In genomic region chr1:61552577-61553517, GRCm38 (mm10) we compare ENCODE assay signal across 9 mouse cellular contexts.
DNase-seq lines count a peak whose midpoint lies in the region; ATAC-seq and TF ChIP-seq lines count a peak whose summit lies in the region.
"Had no signal": no experiment of that assay in that cellular context is flagged by ENCODE, and none has a peak within 500 bp of the region (broad histone marks: within the 10 kb centered on the region; RNA-seq: fewer than 3 reads in every experiment).

No protein-coding gene starts in this region.

- intact Hi-C loops in gastrocnemius, adult 2 months (cut with DNase I), result no loop called here

- no peak overlapping the region for H3K27ac ChIP-seq in gastrocnemius, adult 2 months
- H3K27ac ChIP-seq in midbrain, postnatal 0 days (ENCODE audit: low read depth, low read length), result no peak overlapping the region
- H3K27ac ChIP-seq: embryonic facial prominence, embryonic 15.5 days had no signal

- no peak overlapping the region for H3K4me2 ChIP-seq in midbrain, postnatal 0 days (ENCODE audit: low read depth, low read length, poor library complexity, severe bottlenecking)
- H3K4me2 ChIP-seq: embryonic facial prominence, embryonic 15.5 days had no signal

- peak; percentile 26 for DNase-seq in gastrocnemius, postnatal 10 days
- DNase-seq in gastrocnemius, adult 2 months, result no peak
- DNase-seq in right cerebral cortex, postnatal 14 days, result peak; percentile 33
- DNase-seq in right cerebral cortex, postnatal 36 days (ENCODE audit: low spot score in 2 of 2), result no peak
- DNase-seq in kidney, postnatal 36 days, result peak; percentile 32 to 68
- DNase-seq in midbrain, postnatal 0 days (ENCODE audit: low spot score), result peak; percentile 77
- no peak for DNase-seq in frontal cortex, postnatal 10 days (ENCODE audit: low spot score in 2 of 2)
- DNase-seq in c-Kit-positive CD71-positive TER-119-positive erythroid progenitor cells, embryonic 14.5 days (ENCODE audit: low spot score), result no peak

- no peak for ATAC-seq in midbrain, postnatal 0 days (ENCODE audit: low FRiP score)

- H3K27me3 ChIP-seq in midbrain, postnatal 0 days (ENCODE audit: insufficient read depth, low read length), result no peaks in the 10 kb centered on the region
- H3K27me3 ChIP-seq: embryonic facial prominence, embryonic 15.5 days had no signal

- H3K9ac ChIP-seq in midbrain, postnatal 0 days (replicated peaks; ENCODE audit: low read length, poor library complexity, severe bottlenecking), result no peak overlapping the region
- H3K9ac ChIP-seq: embryonic facial prominence, embryonic 15.5 days had no signal

- no peak overlapping the region for H3K4me3 ChIP-seq in gastrocnemius, adult 2 months
- H3K4me3 ChIP-seq in midbrain, postnatal 0 days (ENCODE audit: low read depth, low read length), result no peak overlapping the region
- H3K4me3 ChIP-seq: embryonic facial prominence, embryonic 15.5 days had no signal

- no peaks in the 10 kb centered on the region for H3K36me3 ChIP-seq in midbrain, postnatal 0 days (ENCODE audit: insufficient read depth, low read length)
- H3K36me3 ChIP-seq: embryonic facial prominence, embryonic 15.5 days had no signal

- TF ChIP-seq CTCF in gastrocnemius, adult 2 months (IDR thresholded peaks at IDR 0.05), result no peak
- no peak for TF ChIP-seq CTCF in midbrain, postnatal 0 days (IDR thresholded peaks at IDR 0.05)

- WGBS in midbrain, postnatal 0 days, result 64% methylated on average over 21 of the region's 21 CpGs

- H3K4me1 ChIP-seq in midbrain, postnatal 0 days (ENCODE audit: insufficient read depth, low read length), result no peaks in the 10 kb centered on the region

- H3K9me3 ChIP-seq in midbrain, postnatal 0 days (ENCODE audit: low read length), result no peaks in the 10 kb centered on the region
- H3K9me3 ChIP-seq: embryonic facial prominence, embryonic 15.5 days had no signal

Comparison
In these comparisons a context has a peak if more than half of its experiments do, and no peak if none do; other contexts are left out.
1. DNase-seq: peak in gastrocnemius, postnatal 10 days (single experiment), right cerebral cortex, postnatal 14 days (single experiment), kidney, postnatal 36 days (2 of 2) and midbrain, postnatal 0 days (single experiment); none in gastrocnemius, adult 2 months (single experiment), right cerebral cortex, postnatal 36 days (0 of 2), frontal cortex, postnatal 10 days (0 of 2) and c-Kit-positive CD71-positive TER-119-positive erythroid progenitor cells, embryonic 14.5 days (single experiment).